Mouse (Mus musculus) monocyte, adult 59 days (primary cell): Measurements from ENCODE around the gene Gstm6. TPM values are rescaled to one million over a fixed set of nuclear protein-coding genes. Genes with fewer than 3 reads are reported as not detected.

ENCODE experiments used
- total RNA-seq, 2 experiments: library from RNA; stranded (reverse); gene quantifications; one replicate each; pipeline ENCODE4 v1.2.4; 2023

Gene Gstm6
- not detected for total RNA-seq

DNA sequence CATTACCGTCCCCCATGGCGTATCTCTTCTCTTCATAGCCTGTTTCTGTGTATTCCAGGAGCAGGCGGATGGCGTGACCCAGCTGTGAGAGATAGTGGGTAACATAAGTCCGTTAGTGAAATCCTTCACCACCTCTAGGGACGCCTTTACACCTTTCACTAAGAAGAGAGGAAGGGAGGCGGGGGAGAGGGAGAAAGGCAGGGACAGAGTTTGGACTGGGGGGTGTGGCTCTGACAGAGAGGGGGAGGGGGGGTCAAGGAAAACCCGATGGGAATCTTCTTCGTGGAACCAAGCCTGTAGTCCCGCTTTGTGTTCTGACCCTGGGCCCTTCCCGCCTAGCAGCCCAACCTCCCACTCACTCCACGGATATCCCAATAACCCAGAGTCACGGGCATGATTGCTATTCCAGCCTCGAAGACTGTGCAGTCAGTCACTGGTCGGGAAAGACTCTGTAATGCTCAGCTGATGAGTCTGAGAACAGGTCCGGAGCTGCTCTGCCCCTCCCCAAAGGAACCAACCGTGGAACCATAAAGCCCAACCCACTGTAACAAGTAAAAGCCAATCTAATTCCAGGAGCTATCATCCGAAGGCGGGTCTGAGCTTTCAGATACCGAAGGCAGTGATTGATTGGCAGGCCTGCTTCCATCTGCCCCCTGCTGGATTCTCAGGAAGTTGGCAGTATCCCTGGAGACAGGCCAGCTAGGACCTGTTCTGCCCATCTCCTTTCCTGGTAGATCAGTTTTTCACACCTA, at the start of gene Gstm6:
TSS of gene Gstm6 (minus strand) at position 511 of the 752 bp plus-strand sequence.

DNA sequence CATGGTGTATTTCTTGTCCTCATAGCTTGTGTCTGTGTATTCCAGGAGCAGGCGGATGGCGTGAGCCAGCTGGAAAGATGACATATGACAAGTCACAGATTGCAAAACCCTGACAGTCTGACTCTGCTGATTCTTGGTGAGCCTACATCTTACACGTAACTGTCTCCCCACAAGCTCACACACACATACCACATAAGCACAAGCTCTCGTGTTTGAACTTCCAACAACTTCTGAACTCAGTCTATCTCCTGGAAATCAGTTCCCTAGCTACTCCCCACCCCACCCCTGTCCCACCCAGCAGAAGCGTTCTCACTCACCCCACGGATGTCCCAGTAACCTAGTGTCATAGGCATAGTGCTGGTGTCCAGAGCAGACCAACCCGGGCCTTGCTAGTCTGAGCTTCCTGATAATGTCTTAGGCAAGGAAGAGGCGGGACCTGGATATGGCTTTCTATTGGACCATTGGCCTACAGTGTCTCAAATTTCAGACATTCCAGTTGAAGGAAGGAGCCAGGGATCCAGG, 42.6 kb upstream of the Gstm6 start, which contains the start of gene Gstm2:
TSS of gene Gstm2 (minus strand) at position 413 of the 522 bp plus-strand sequence.

DNA sequence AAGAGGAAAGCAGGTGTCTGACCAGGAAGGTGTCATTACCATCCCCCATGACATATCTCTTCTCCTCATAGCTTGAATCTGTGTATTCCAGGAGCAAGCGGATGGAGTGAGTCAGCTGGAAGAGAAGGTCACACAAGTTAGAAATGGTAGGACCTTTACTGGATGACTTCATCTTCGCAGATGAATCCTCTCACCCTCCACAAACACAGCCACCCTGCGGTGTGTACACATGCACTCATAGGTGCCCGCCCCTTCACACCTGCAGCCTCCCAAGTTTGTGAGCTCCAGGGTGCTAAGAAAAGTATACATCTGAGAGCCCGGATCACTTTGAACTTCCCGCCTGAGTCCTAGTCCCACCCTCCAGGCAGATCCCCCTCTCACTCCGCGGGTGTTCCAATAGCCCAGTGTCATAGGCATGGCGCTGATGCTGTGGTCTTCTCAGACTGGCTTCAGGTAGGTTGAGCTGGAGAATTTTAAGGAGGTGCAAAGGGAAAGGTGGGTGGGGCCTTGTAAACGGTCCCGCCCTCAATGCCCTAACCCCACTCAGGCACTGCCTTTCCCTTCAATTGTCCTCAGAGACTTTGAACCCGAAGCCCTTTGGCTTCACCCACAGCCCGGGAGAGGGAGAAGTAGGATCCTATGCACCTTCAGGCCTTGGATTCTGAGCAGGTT, 25.3 kb upstream of the Gstm6 start, which contains the start of gene Gstm3:
TSS of gene Gstm3 (minus strand) at position 560 of the 672 bp plus-strand sequence.

DNA sequence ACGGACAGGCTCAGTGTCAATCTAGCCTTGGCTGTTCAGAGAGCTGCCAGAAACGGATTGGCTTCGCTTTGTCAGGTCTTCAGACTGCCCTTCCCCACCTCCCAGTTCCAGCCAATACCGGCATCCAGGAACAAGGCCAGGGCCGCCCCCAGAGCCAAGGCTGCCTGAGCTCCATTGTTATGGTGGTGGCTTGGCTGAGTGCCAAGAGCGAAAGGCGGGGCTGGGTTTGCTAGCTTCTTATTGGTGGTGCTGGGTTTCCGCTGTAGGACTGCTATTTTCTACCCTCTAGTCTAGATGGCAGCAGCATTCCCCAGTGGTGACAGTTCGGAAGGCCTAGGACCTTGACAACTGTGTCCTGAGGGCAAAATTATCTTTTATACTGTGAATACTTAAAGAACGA, 11.9 kb downstream of the Gstm6 start, which contains the start of gene Gstm7:
TSS of gene Gstm7 (minus strand) at position 148 of the 400 bp plus-strand sequence.

DNA sequence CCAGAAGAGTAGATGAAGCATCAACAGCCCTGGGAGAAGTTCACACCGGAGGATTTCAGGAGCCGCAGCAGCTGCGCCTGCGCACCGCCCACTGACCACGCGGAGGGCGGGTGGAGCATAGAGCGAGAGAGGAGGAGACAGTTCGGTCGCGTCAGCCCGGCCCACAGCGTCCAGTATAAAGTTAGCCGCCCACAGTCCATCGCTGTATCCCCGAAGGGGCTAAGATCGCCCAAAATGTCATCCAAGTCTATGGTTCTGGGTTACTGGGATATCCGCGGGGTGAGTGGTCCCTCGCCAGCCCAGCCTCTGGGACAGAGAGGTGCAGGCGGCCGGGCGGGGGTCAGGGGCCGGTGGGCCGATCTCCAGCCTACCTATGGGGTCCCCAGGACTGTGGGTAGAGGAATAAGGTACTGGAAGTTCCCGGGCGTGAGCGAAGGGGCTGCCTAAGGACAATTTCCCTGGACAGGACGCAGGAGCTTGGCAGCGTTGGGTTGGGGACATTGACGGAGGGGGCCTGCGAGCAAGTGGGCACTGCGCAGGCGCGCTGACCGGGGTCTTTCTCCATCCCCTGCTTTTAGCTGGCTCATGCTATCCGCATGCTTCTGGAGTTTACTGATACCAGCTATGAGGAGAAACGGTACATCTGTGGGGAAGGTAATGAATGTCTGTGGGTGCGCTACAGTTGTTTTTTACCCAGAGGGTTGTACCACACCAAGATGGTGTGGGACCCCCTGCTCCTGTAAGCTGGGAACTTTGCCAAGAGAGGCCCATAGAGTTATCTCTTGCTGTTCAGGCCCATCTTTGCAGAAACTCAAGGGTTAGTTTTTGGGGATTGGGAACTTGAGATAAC, 47.6 kb downstream of the Gstm6 start, which contains the start of gene Gstm5:
TSS of gene Gstm5 (plus strand) at position 102 of the 850 bp plus-strand sequence.

Other genes with a start within 250 kb of the Gstm6 start
- 10 to 100 TPM; 46.5 to 58.0 TPM for gene Ahcyl1, start 247.2 kb downstream of the Gstm6 start, total RNA-seq
- 10 to 100 TPM in 1 of 2 experiments, 1 to 10 TPM in 1; 8.9 to 11.2 TPM for gene Csf1, start 183.3 kb downstream of the Gstm6 start, total RNA-seq
- not detected for gene Eps8l3, start 66.5 kb downstream of the Gstm6 start, total RNA-seq
- gene Gstm5, start 47.9 kb downstream of the Gstm6 start, total RNA-seq: 1 to 10 TPM; 1.1 to 1.3 TPM
- gene Gstm7, start 11.9 kb downstream of the Gstm6 start, total RNA-seq: 1 to 10 TPM; 1.4 to 2.5 TPM
- gene Gstm3, start 25.5 kb upstream of the Gstm6 start, total RNA-seq: not detected
- under 1 TPM in 1 of 2 experiments, not detected in 1; 0.79 TPM for gene Gstm2, start 42.7 kb upstream of the Gstm6 start, total RNA-seq
- 100 to 1,000 TPM in 1 of 2 experiments, 10 to 100 TPM in 1; 97.1 to 125 TPM for gene Gstm1, start 74.2 kb upstream of the Gstm6 start, total RNA-seq
- gene Gstm4, start 101.1 kb upstream of the Gstm6 start, total RNA-seq: 1 to 10 TPM; 3.9 to 5.4 TPM
- 10 to 100 TPM; 31.3 to 34.8 TPM for gene Ampd2, start 142.9 kb upstream of the Gstm6 start, total RNA-seq
- gene Gnat2, start 149.0 kb upstream of the Gstm6 start, total RNA-seq: not detected
- 10 to 100 TPM; 62.0 to 70.1 TPM for gene Gnai3, start 202.4 kb upstream of the Gstm6 start, total RNA-seq
- gene Gpr61, start 211.1 kb upstream of the Gstm6 start, total RNA-seq: not detected
- gene Amigo1, start 242.6 kb upstream of the Gstm6 start, total RNA-seq: 1 to 10 TPM; 2.7 to 4.0 TPM